Mouse (Mus musculus) forebrain, embryonic 13.5 days (tissue): ENCODE data around the gene Cd3eap. TPM values are rescaled to one million over a fixed set of nuclear protein-coding genes. Genes with fewer than 3 reads are reported as not detected.
A peak's percentile ranks its signal among the peaks of the same experiment; 100 is the strongest.

Experiments used
- ATAC-seq: fragments of 200-750 bp; cut with Nextera tagmentation; 2 replicates; pipeline ENCODE4 v1.8.0; 2017
- H3K27ac ChIP-seq: fragments of 300-500 bp; sonication (generic); 2 replicates; pipeline ENCODE4 v1.5.1; 2015; ENCODE audit warnings: inconsistent platforms, mild to moderate bottlenecking, moderate library complexity
- H3K27me3 ChIP-seq: fragments of 300-500 bp; sonication (generic); 2 replicates; pipeline ENCODE4 v1.6.1; 2015; ENCODE audit warnings: mild to moderate bottlenecking, inconsistent platforms
- H3K36me3 ChIP-seq: fragments of 300-500 bp; sonication (generic); 2 replicates; pipeline ENCODE4 v1.6.1; 2015; ENCODE audit warnings: mild to moderate bottlenecking, inconsistent platforms; ENCODE audit not compliant: poor library complexity, severe bottlenecking
- H3K4me1 ChIP-seq: fragments of 300-500 bp; sonication (generic); 2 replicates; pipeline ENCODE4 v1.6.1; 2015; ENCODE audit warnings: inconsistent platforms
- H3K4me2 ChIP-seq: fragments of 300-500 bp; sonication (generic); 2 replicates; pipeline ENCODE4 v1.6.1; 2015; ENCODE audit warnings: inconsistent platforms, mild to moderate bottlenecking, moderate library complexity
- H3K4me3 ChIP-seq: fragments of 300-500 bp; sonication (generic); 2 replicates; pipeline ENCODE4 v1.5.1; 2015; ENCODE audit warnings: mild to moderate bottlenecking, inconsistent platforms
- H3K9ac ChIP-seq: fragments of 300-500 bp; sonication (generic); 2 replicates; pipeline ENCODE4 v1.6.1; 2015; ENCODE audit warnings: mild to moderate bottlenecking, inconsistent platforms
- H3K9me3 ChIP-seq: fragments of 300-500 bp; sonication (generic); replicated peaks from 2 replicates; pipeline ENCODE4 v1.6.1; 2016; ENCODE audit warnings: inconsistent platforms
- WGBS: fragments of 180-500 bp; shearing (Covaris S2); methylation state at CpG from one replicate; pipeline ENCODE4 v1.1.7; 2015; 5-methylcytosine and 5-hydroxymethylcytosine counted together
- polyA plus RNA-seq: library from polyadenylated mRNA; unstranded; fragments of >200 nt; fragmentation: Nextera tagmentation; extraction: Ambion mirVana; gene quantifications from 2 replicates; pipeline ENCODE4 v1.2.1, GENCODE M21; 2015

Cd3eap gene
- polyA plus RNA-seq, 1 experiment from 2014 or later: 21.4 TPM

GRCm38 (mm10) chr7:19381377-19382165, 22.3 kb upstream of the Cd3eap start, which contains the start of gene Ercc2:
Gene Ercc2, plus strand, starts transcription at chr7:19382010.
- H3K36me3 ChIP-seq: peaks cover 39% of the 10 kb centered on the region
- no peaks in the 10 kb centered on the region for H3K9me3 ChIP-seq
- ATAC-seq: peak; percentile 97
- H3K27ac ChIP-seq: peak within 1 kb of the TSS; percentile 44; the same call in 1 of the 2 replicates
- 7% methylated on average over 34 of the region's 48 CpGs for whole genome bisulfite sequencing
- no peaks in the 10 kb centered on the region for H3K27me3 ChIP-seq
- H3K4me1 ChIP-seq: peaks cover 19% of the 10 kb centered on the region
- H3K4me3 ChIP-seq: peak within 1 kb of the TSS; percentile 95
- peak within 1 kb of the TSS; percentile 93 for H3K9ac ChIP-seq
- peak within 1 kb of the TSS; percentile 91 for H3K4me2 ChIP-seq

GRCm38 (mm10) chr7:19378049-19378448, 18.8 kb upstream of the Cd3eap start:
- Histone ChIP-seq H3K4me2 (no peak overlapping the region), H3K9me3 (no peaks in the 10 kb centered on the region), H3K4me1 (peaks cover 8% of the 10 kb centered on the region), H3K27ac (no peak overlapping the region), H3K27me3 (no peaks in the 10 kb centered on the region), H3K9ac (no peak overlapping the region), H3K36me3 (peaks cover 17% of the 10 kb centered on the region), H3K4me3 (no peak overlapping the region)
- ATAC-seq: no peak
- 78% methylated on average over 8 of the region's 8 CpGs for WGBS

- H3K9me3 ChIP-seq: no peaks in the 10 kb centered on the region
- ATAC-seq: no peak
- WGBS: 85% methylated on average over 4 of the region's 4 CpGs
Observed at GRCm38 (mm10) chr7:19376019-19376418, 16.7 kb upstream of the Cd3eap start.

GRCm38 (mm10) chr7:19375368-19375767, 16.1 kb upstream of the Cd3eap start:
- Histone ChIP-seq H3K4me2 (no peak overlapping the region), H3K9ac (no peak overlapping the region), H3K36me3 (peaks cover 17% of the 10 kb centered on the region), H3K27me3 (no peaks in the 10 kb centered on the region), H3K27ac (no peak overlapping the region), H3K4me1 (0 out of 2 replicates have a peak, but pooled peaks cover 2% of the 10 kb centered on the region), H3K4me3 (no peak overlapping the region), H3K9me3 (no peaks in the 10 kb centered on the region)
- ATAC-seq: no peak
- WGBS: 80% methylated on average over 17 of the region's 18 CpGs

More at GRCm38 (mm10) chr7:19376019-19376418, 16.7 kb upstream of the Cd3eap start:
- Histone ChIP-seq H3K4me1 (no peaks in the 10 kb centered on the region), H3K4me2 (no peak overlapping the region), H3K4me3 (no peak overlapping the region), H3K36me3 (peaks cover 17% of the 10 kb centered on the region), H3K27me3 (no peaks in the 10 kb centered on the region), H3K27ac (no peak overlapping the region), H3K9ac (no peak overlapping the region)

DNA sequence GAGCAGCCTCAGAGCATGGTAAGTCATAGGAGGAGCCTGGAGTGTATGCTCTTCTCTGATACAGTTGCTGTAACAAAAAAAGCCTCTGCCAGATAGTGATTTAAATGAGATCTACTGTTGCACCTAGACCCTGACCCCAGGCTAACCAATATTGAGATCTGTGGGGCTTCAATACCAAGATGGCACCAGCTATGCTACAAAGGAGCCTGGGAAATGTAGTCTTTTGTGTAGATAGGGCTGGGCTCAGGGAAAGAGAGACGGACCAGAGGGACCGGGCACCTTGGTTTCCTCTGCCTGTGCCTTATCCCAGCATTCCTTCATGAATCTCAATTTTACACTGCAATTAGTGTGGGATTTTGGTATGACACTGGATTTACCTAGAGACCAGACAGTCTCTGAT, 14.1 kb upstream of the Cd3eap start:
- Histone ChIP-seq H3K9me3 (no peaks in the 10 kb centered on the region), H3K27ac (no peak overlapping the region), H3K4me3 (no peak overlapping the region), H3K36me3 (peaks cover 17% of the 10 kb centered on the region), H3K4me2 (no peak overlapping the region), H3K9ac (no peak overlapping the region), H3K27me3 (peaks cover 11% of the 10 kb centered on the region), H3K4me1 (peaks cover 11% of the 10 kb centered on the region)
- 81% methylated on average over 2 of the region's 2 CpGs for WGBS
- no peak for ATAC-seq

DNA sequence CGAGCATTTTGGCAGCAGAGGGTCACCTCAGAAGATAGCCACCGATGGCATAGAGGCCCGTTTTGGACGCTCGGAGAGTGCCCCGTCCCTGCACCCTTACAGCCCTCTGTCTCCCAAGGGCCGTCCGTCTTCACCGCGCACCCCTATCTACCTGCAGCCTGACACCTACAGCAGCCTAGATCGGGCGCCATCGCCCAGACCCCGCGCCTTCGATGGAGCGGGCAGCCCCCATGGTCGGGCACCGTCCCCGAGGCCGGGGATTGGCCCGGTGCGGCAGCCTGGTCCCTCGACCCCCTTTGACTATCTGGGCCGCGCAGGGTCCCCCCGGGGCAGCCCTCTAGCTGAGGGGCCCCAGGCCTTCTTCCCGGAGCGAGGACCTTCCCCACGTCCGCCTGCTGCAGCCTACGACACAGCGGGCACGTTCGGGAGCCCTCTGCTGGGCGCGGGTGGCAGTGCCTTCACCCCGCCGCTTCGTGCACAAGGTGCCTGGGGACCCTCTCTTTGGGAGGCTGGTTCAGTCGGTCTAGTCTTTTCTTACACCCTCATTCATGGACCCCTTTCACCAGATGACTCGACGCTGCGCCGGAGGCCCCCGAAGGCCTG, 10.6 kb upstream of the Cd3eap start:
- Histone ChIP-seq H3K4me3 (peak overlapping the region; percentile 48), H3K4me1 (peaks cover 11% of the 10 kb centered on the region), H3K36me3 (no peaks in the 10 kb centered on the region), H3K27me3 (peaks cover 12% of the 10 kb centered on the region), H3K9ac (peak overlapping the region; percentile 71), H3K27ac (no peak overlapping the region), H3K9me3 (no peaks in the 10 kb centered on the region), H3K4me2 (peak overlapping the region; percentile 78)
- WGBS: 10% methylated on average over 46 of the region's 46 CpGs
- ATAC-seq: peak; percentile 90

GRCm38 (mm10) chr7:19368380-19368779, 9.1 kb upstream of the Cd3eap start:
- H3K9me3 ChIP-seq: no peaks in the 10 kb centered on the region
- 22% methylated on average over 16 of the region's 16 CpGs for WGBS
- no peak overlapping the region for H3K4me3 ChIP-seq
- H3K27ac ChIP-seq: no peak overlapping the region
- H3K36me3 ChIP-seq: no peaks in the 10 kb centered on the region
- H3K4me2 ChIP-seq: no peak overlapping the region
- peaks cover 18% of the 10 kb centered on the region for H3K4me1 ChIP-seq
- H3K27me3 ChIP-seq: peaks cover 12% of the 10 kb centered on the region
- no peak overlapping the region for H3K9ac ChIP-seq
- ATAC-seq: no peak

GRCm38 (mm10) chr7:19365376-19365775, 6.1 kb upstream of the Cd3eap start:
- no peaks in the 10 kb centered on the region for H3K36me3 ChIP-seq
- WGBS: 83% methylated on average over 4 of the region's 4 CpGs
- no peak overlapping the region for H3K27ac ChIP-seq
- no peak overlapping the region for H3K4me2 ChIP-seq
- ATAC-seq: no peak
- peaks cover 35% of the 10 kb centered on the region for H3K4me1 ChIP-seq
- H3K9ac ChIP-seq: no peak overlapping the region
- no peaks in the 10 kb centered on the region for H3K9me3 ChIP-seq
- peaks cover 12% of the 10 kb centered on the region for H3K27me3 ChIP-seq
- no peak overlapping the region for H3K4me3 ChIP-seq

DNA sequence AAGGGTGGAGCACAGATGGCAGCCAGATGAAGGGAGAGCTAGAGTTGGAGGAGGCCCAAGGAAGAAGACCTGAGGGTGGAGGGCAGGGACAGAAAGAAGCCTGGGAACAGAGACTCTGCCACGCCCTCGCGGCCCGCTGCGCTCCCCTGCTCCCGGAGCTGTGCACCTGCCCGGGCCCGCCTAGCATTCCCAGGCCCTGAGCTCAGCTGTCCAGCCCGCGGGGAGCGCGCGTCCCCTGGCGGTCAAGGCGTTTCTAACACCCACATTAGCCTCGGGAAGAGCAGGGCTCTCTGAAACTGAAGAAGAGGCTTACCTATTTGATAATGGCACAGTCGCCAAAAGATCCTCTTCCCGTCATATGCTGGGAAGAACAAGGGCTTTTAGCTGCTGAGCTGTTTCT, 4.6 kb upstream of the Cd3eap start:
- no peak for ATAC-seq
- Histone ChIP-seq H3K9ac (no peak overlapping the region), H3K36me3 (no peaks in the 10 kb centered on the region), H3K4me1 (peaks cover 30% of the 10 kb centered on the region), H3K9me3 (no peaks in the 10 kb centered on the region), H3K4me2 (no peak overlapping the region), H3K27me3 (peaks cover 6% of the 10 kb centered on the region), H3K4me3 (no peak overlapping the region), H3K27ac (no peak overlapping the region)
- 7% methylated on average over 18 of the region's 18 CpGs for WGBS

DNA sequence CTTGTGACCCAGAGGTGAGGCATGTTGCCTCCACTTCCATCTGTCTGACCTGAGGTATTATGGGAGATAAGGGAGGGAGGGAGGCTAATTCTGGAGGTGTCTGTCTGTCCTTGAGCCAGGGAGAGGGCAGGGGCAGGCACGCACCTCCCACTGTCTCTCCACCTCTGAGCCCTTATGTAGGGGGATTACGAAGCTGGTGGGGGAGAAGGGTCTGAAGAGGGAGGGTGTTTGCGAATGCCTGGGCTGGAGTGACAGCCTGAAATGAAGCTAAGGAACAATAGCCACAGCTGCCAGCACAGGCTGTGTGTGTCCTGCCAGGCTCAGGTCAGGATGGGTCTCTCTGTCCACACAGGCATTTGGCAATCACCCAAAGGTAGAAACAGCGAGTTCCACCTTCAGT, 3.0 kb upstream of the Cd3eap start:
- Histone ChIP-seq H3K27ac (no peak overlapping the region), H3K9me3 (no peaks in the 10 kb centered on the region), H3K4me2 (peak overlapping the region; percentile 99; the same call in 1 of the 2 replicates), H3K4me3 (peak overlapping the region; percentile 64; the same call in 1 of the 2 replicates), H3K9ac (peak overlapping the region; percentile 37; the same call in 1 of the 2 replicates), H3K27me3 (no peaks in the 10 kb centered on the region), H3K4me1 (peaks cover 40% of the 10 kb centered on the region), H3K36me3 (peaks cover 9% of the 10 kb centered on the region; the same call in 1 of the 2 replicates)
- 22% methylated on average over 4 of the region's 4 CpGs for WGBS
- ATAC-seq: no peak

DNA sequence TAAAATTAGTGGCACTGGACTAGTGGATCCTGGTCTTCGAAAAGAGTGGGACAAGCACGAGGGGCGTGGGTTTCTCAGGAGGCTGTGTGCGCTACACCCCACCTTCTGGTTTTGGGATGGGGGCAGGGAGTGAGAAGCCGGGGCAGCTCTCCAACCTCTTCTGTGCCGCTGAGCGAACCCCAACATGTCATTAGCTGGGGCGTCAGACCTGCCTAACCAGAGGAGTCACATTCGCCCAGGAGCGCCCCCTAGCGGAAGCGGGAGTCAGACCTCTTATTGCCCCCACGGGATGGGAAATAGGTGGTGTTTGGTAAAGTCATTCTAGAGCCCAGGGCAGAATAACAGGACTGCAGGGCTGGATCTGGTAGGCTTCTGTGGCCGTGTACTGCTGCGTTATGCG, 2.4 kb upstream of the Cd3eap start:
- WGBS: 12% methylated on average over 16 of the region's 16 CpGs
- H3K4me1 ChIP-seq: peaks cover 40% of the 10 kb centered on the region
- H3K9me3 ChIP-seq: no peaks in the 10 kb centered on the region
- ATAC-seq: no peak; the same call in 1 of the 2 replicates
- H3K4me3 ChIP-seq: peak overlapping the region; percentile 64
- H3K9ac ChIP-seq: peak overlapping the region; percentile 56; the same call in 1 of the 2 replicates
- no peak overlapping the region for H3K27ac ChIP-seq
- peaks cover 15% of the 10 kb centered on the region; the same call in 1 of the 2 replicates for H3K36me3 ChIP-seq
- no peaks in the 10 kb centered on the region for H3K27me3 ChIP-seq
- peak overlapping the region; percentile 99 for H3K4me2 ChIP-seq

- peak; percentile 71 for ATAC-seq
- peaks cover 40% of the 10 kb centered on the region for H3K4me1 ChIP-seq
- no peaks in the 10 kb centered on the region for H3K27me3 ChIP-seq
- peaks cover 22% of the 10 kb centered on the region for H3K36me3 ChIP-seq
- H3K4me3 ChIP-seq: peak overlapping the region; percentile 64
- peak overlapping the region; percentile 73 for H3K9ac ChIP-seq
- H3K9me3 ChIP-seq: no peaks in the 10 kb centered on the region
- H3K27ac ChIP-seq: no peak overlapping the region
- peak overlapping the region; percentile 99 for H3K4me2 ChIP-seq
- under 1% methylated on average over 27 of the region's 27 CpGs for WGBS
Observed at GRCm38 (mm10) chr7:19360944-19361343, 1.7 kb upstream of the Cd3eap start.
